Mouse (Mus musculus) midbrain, postnatal 0 days (tissue): Measurements from ENCODE around the gene Erich3. TPM values are rescaled to one million over a fixed set of nuclear protein-coding genes. Genes with fewer than 3 reads are reported as not detected.

Experiments
- ATAC-seq: fragments of 200-750 bp; cut with Nextera tagmentation; 2 replicates; pipeline ENCODE4 v1.8.0; 2017; ENCODE audit warnings: moderate number of reproducible peaks, mild to moderate bottlenecking, moderate TSS enrichment, moderate library complexity; ENCODE audit not compliant: low FRiP score
- DNase-seq: peaks from one replicate; pipeline ENCODE4 v3.0.0-alpha.2; 2015; ENCODE audit warnings: low spot score
- H3K27ac ChIP-seq: fragments of 300-500 bp; sonication (generic); 2 replicates; pipeline ENCODE4 v1.5.1; 2014; ENCODE audit warnings: low read depth, mild to moderate bottlenecking, low read length, mixed read lengths
- H3K27me3 ChIP-seq: fragments of 300-500 bp; sonication (generic); 2 replicates; pipeline ENCODE4 v1.6.1; 2014; ENCODE audit warnings: low read length, control low read depth, mixed read lengths; ENCODE audit not compliant: insufficient read depth
- H3K36me3 ChIP-seq: fragments of 300-500 bp; sonication (generic); 2 replicates; pipeline ENCODE4 v1.6.1; 2014; ENCODE audit warnings: low read length, control low read depth, mixed read lengths; ENCODE audit not compliant: insufficient read depth
- H3K4me1 ChIP-seq: fragments of 300-500 bp; sonication (generic); 2 replicates; pipeline ENCODE4 v1.6.1; 2014; ENCODE audit warnings: mild to moderate bottlenecking, control low read depth, antibody characterized with exemption, low read length, mixed read lengths; ENCODE audit not compliant: insufficient read depth
- H3K4me2 ChIP-seq: fragments of 300-500 bp; sonication (generic); 2 replicates; pipeline ENCODE4 v1.6.1; 2014; ENCODE audit warnings: low read depth, mild to moderate bottlenecking, low read length, mixed read lengths; ENCODE audit not compliant: poor library complexity, severe bottlenecking
- H3K4me3 ChIP-seq: fragments of 300-500 bp; sonication (generic); 2 replicates; pipeline ENCODE4 v1.5.1; 2014; ENCODE audit warnings: low read depth, mild to moderate bottlenecking, low read length, moderate library complexity
- H3K9ac ChIP-seq: fragments of 300-500 bp; sonication (generic); replicated peaks from 2 replicates; pipeline ENCODE4 v1.6.1; 2014; ENCODE audit warnings: mild to moderate bottlenecking, low read length, moderate library complexity, mixed read lengths; ENCODE audit not compliant: poor library complexity, severe bottlenecking
- H3K9me3 ChIP-seq: fragments of 300-500 bp; sonication (generic); 2 replicates; pipeline ENCODE4 v1.6.1; 2016; ENCODE audit warnings: low read length, control low read depth
- CTCF ChIP-seq: IDR thresholded peaks from 2 replicates; pipeline ENCODE4 v1.5.1; 2016; ENCODE audit warnings: antibody characterized with exemption, mild to moderate bottlenecking
- WGBS: fragments of 180-500 bp; shearing (Covaris S2); extraction: QIAGEN DNeasy Blood & Tissue Kit; methylation state at CpG from one replicate; pipeline ENCODE4 v1.1.7; 2014; 5-methylcytosine and 5-hydroxymethylcytosine counted together
- polyA plus RNA-seq: library from polyadenylated mRNA; unstranded; fragments of >200 nt; fragmentation: Nextera tagmentation; extraction: Ambion mirVana; gene quantifications from 2 replicates; pipeline ENCODE4 v1.2.1, GENCODE M21; 2015
- total RNA-seq: library from RNA; depleted of rRNA; stranded (reverse); fragments of >200 nt; gene quantifications from 2 replicates; pipeline ENCODE4 v1.2.3, GENCODE M21; 2014

Gene Erich3
- total and polyA plus RNA-seq, 2 experiments from 2014 or later: 3.8 to 4.7 TPM

GRCm38 (mm10) chr3:154755225-154755624 lies 91.6 kb downstream of the Erich3 start:
- no peaks in the 10 kb centered on the region for H3K4me1 ChIP-seq
- H3K27ac ChIP-seq: no peak overlapping the region
- no peaks in the 10 kb centered on the region for H3K9me3 ChIP-seq
- WGBS: 96% methylated on average over 3 of the region's 3 CpGs
- H3K4me2 ChIP-seq: no peak overlapping the region
- no peak for ATAC-seq
- no peak for TF ChIP-seq CTCF
- no peak for DNase-seq
- no peaks in the 10 kb centered on the region for H3K36me3 ChIP-seq
- H3K27me3 ChIP-seq: no peaks in the 10 kb centered on the region
- H3K9ac ChIP-seq: no peak overlapping the region
- no peak overlapping the region for H3K4me3 ChIP-seq

- Histone ChIP-seq H3K27me3 (no peaks in the 10 kb centered on the region), H3K36me3 (no peaks in the 10 kb centered on the region), H3K9ac (no peak overlapping the region), H3K9me3 (no peaks in the 10 kb centered on the region), H3K4me2 (no peak overlapping the region), H3K27ac (no peak overlapping the region), H3K4me1 (no peaks in the 10 kb centered on the region), H3K4me3 (no peak overlapping the region)
- no peak for ATAC-seq
- no peak for TF ChIP-seq CTCF
- DNase-seq: no peak
- WGBS: 52% methylated on average over 3 of the region's 3 CpGs
These were observed 94.4 kb downstream of the Erich3 start for GRCm38 (mm10) chr3:154758089-154758488.

GRCm38 (mm10) chr3:154761108-154761507 lies 97.4 kb downstream of the Erich3 start:
- TF ChIP-seq CTCF: no peak
- Histone ChIP-seq H3K9ac (no peak overlapping the region), H3K4me2 (no peak overlapping the region), H3K27ac (no peak overlapping the region), H3K4me1 (no peaks in the 10 kb centered on the region), H3K4me3 (no peak overlapping the region), H3K9me3 (no peaks in the 10 kb centered on the region), H3K36me3 (no peaks in the 10 kb centered on the region), H3K27me3 (no peaks in the 10 kb centered on the region)
- DNase-seq: no peak
- 89% methylated on average over 3 of the region's 3 CpGs for WGBS
- ATAC-seq: no peak

- no peak for DNase-seq
- no peak for TF ChIP-seq CTCF
- H3K9ac ChIP-seq: no peak overlapping the region
- no peaks in the 10 kb centered on the region for H3K4me1 ChIP-seq
- no peak overlapping the region for H3K4me2 ChIP-seq
- ATAC-seq: no peak
- 73% methylated on average over 9 of the region's 9 CpGs for WGBS
- no peak overlapping the region for H3K4me3 ChIP-seq
- no peak overlapping the region for H3K27ac ChIP-seq
- no peaks in the 10 kb centered on the region for H3K36me3 ChIP-seq
- no peaks in the 10 kb centered on the region for H3K9me3 ChIP-seq
- H3K27me3 ChIP-seq: no peaks in the 10 kb centered on the region
These were observed 99.7 kb downstream of the Erich3 start for GRCm38 (mm10) chr3:154763374-154763773.

- no peaks in the 10 kb centered on the region for H3K9me3 ChIP-seq
- no peak overlapping the region for H3K9ac ChIP-seq
- no peak for TF ChIP-seq CTCF
- no peak overlapping the region for H3K4me3 ChIP-seq
- H3K4me1 ChIP-seq: no peaks in the 10 kb centered on the region
- H3K27me3 ChIP-seq: no peaks in the 10 kb centered on the region
- no peak overlapping the region for H3K27ac ChIP-seq
- no peak overlapping the region for H3K4me2 ChIP-seq
- H3K36me3 ChIP-seq: no peaks in the 10 kb centered on the region
- ATAC-seq (no peak), DNase-seq (no peak)
- WGBS: 88% methylated on average over 7 of the region's 7 CpGs
These were observed 100.5 kb downstream of the Erich3 start for GRCm38 (mm10) chr3:154764115-154764514.

GRCm38 (mm10) chr3:154766321-154766720 lies 102.7 kb downstream of the Erich3 start:
- ATAC-seq (no peak), DNase-seq (no peak)
- no peak overlapping the region for H3K4me2 ChIP-seq
- 91% methylated on average over 4 of the region's 4 CpGs for WGBS
- H3K4me1 ChIP-seq: no peaks in the 10 kb centered on the region
- H3K4me3 ChIP-seq: no peak overlapping the region
- H3K9ac ChIP-seq: no peak overlapping the region
- no peaks in the 10 kb centered on the region for H3K9me3 ChIP-seq
- no peaks in the 10 kb centered on the region for H3K27me3 ChIP-seq
- TF ChIP-seq CTCF: no peak
- H3K36me3 ChIP-seq: no peaks in the 10 kb centered on the region
- no peak overlapping the region for H3K27ac ChIP-seq
